Mouse (Mus musculus) CH12.LX (cell line): ENCODE measurements at regions not wholly inside any gene's neighbourhood (a gene's known extent, or its start where the extent isn't known, plus 50 kb on each side); places are given as distances from the start of the nearest gene placed in this dataset.

Source experiments
- CHD1 ChIP-seq: IDR thresholded peaks from 2 replicates; pipeline ENCODE4 v1.6.1; 2012; ENCODE audit warnings: low read depth, low read length, improper control_type of control experiment, inconsistent platforms
- CTCF ChIP-seq, 2 experiments: IDR thresholded peaks in 1 of 2; conservative IDR thresholded peaks in 1 of 2; 2 replicates each; pipeline ENCODE4 v1.5.1; 2011 to 2012; ENCODE audit warnings: low read depth in 2 of 2, low read length in 2 of 2, improper control_type of control experiment in 1 of 2, inconsistent platforms in 1 of 2, mild to moderate bottlenecking in 1 of 2, moderate library complexity in 1 of 2
- IRF4 ChIP-seq: IDR thresholded peaks from 2 replicates; pipeline ENCODE4 v1.6.1; 2014; ENCODE audit warnings: low read depth, mild to moderate bottlenecking, inconsistent platforms, low read length, improper control_type of control experiment
- MAZ ChIP-seq: IDR thresholded peaks from 2 replicates; pipeline ENCODE4 v1.6.1; 2012; ENCODE audit warnings: low read depth, mild to moderate bottlenecking, inconsistent platforms, low read length, improper control_type of control experiment, moderate library complexity
- POLR2A ChIP-seq: IDR thresholded peaks from 2 replicates; pipeline ENCODE4 v1.6.1; 2011; ENCODE audit warnings: low read depth, mild to moderate bottlenecking, improper control_type of control experiment, low read length

GRCm38 (mm10) chr11:117543191-117543590 is 59.0 kb downstream of the Gm11733 start:
- TF ChIP-seq CTCF (conservative IDR thresholded peaks at IDR 0.05 in 1 of 2, IDR thresholded peaks at IDR 0.05 in 1 of 2; ENCODE audit: low read depth in 2 of 2, low read length in 2 of 2) (no peak), MAZ (no peak), CHD1 (no peak), POLR2A (no peak), IRF4 (no peak)
